Mouse (Mus musculus) gastrocnemius, adult 2 months (tissue): ENCODE data around the gene Agr3. TPM values are rescaled to one million over a fixed set of nuclear protein-coding genes. Genes with fewer than 3 reads are reported as not detected.

Experiments
- DNase-seq: peaks from one replicate; pipeline ENCODE4 v3.0.0; 2022
- H3K27ac ChIP-seq: fragments of 200-600 bp; 2 replicates; pipeline ENCODE4 v1.8.1; 2022; ENCODE audit warnings: mild to moderate bottlenecking
- H3K4me3 ChIP-seq: fragments of 200-600 bp; 2 replicates; pipeline ENCODE4 v1.8.1; 2022; ENCODE audit warnings: mild to moderate bottlenecking, moderate library complexity
- CTCF ChIP-seq: fragments of 200-600 bp; IDR thresholded peaks from 2 replicates; pipeline ENCODE4 v1.8.1; 2022; ENCODE audit warnings: antibody characterized with exemption, mild to moderate bottlenecking, moderate library complexity
- intact Hi-C: fragments of 180-260 bp; cut with DNase I; formaldehyde crosslinking; loops from one replicate; pipeline ENCODE4 v1.15.1; 2025
- total RNA-seq, 2 experiments: library from RNA; stranded (reverse); gene quantifications; 2 replicates each; pipeline ENCODE4 v1.2.3; 2021

Gene Agr3
- total RNA-seq, 2 experiments from 2014 or later, result not detected

GRCm38 (mm10) chr12:35994098-35994497 lies 68.7 kb downstream of the Agr3 start:
- DNase-seq, result no peak
- H3K27ac ChIP-seq, result no peak overlapping the region
- intact Hi-C loops, result no loop called here
- no peak overlapping the region for H3K4me3 ChIP-seq
- TF ChIP-seq CTCF, result no peak

DNA sequence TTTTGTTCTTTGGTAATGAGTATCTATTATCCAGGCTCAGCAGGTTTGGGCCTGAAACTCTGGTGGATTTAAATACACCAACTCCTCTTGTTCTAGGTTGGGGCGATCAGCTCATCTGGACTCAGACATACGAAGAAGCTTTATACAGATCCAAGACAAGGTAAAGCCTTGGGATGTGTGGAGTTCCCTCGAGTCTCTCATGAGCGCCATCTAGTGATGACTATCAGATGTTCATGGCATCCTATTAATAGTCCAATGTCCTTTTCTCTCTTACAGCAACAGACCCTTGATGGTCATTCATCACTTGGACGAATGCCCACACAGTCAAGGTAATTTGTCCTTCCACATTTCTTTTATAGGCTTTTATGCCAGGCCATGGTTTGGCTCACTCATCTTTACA lies 70.4 kb downstream of the Agr3 start:
- Histone ChIP-seq H3K27ac (no peak overlapping the region), H3K4me3 (no peak overlapping the region)
- intact Hi-C loops, result loop anchor here (1.0 kb wide), 1 partner anchor 99 kb away; no protein-coding TSS in a partner anchor
- TF ChIP-seq CTCF, result peak; percentile 72
- DNase-seq, result no peak

Other genes with a start within 250 kb of the Agr3 start
- not detected for gene Agr2, start 67.3 kb downstream of the Agr3 start, total RNA-seq
- 10 to 100 TPM; 19.4 to 23.0 TPM for gene Tspan13, start 116.9 kb downstream of the Agr3 start, total RNA-seq
- 1 to 10 TPM; 5.1 to 6.5 TPM for gene Ankmy2, start 231.5 kb downstream of the Agr3 start, total RNA-seq
- 100 to 1,000 TPM; 107 to 130 TPM for gene Bzw2, start 232.5 kb downstream of the Agr3 start, total RNA-seq